Mouse (Mus musculus): ENCODE measurements around the gene Elmo1. TPM values are rescaled to one million over a fixed set of nuclear protein-coding genes. Genes with fewer than 3 reads are reported as not detected.

Elmo1 gene
- total and polyA plus RNA-seq, 2 experiments: 1.2 to 6.7 TPM

- no peaks in the 10 kb centered on the region for H3K36me3 ChIP-seq (ENCODE audit: control insufficient read depth, insufficient read depth, low read length)
Measured at GRCm38 (mm10) chr13:20635646-20636045, 545.2 kb downstream of the Elmo1 start.

More at GRCm38 (mm10) chr13:20635646-20636045, 545.2 kb downstream of the Elmo1 start:
- Histone ChIP-seq H3K27ac (replicated peaks; ENCODE audit: insufficient read depth, low read depth, low read length) (no peak overlapping the region), H3K79me2 (ENCODE audit: control insufficient read depth, insufficient read depth, low read length) (no peaks in the 10 kb centered on the region), H3K4me1 (ENCODE audit: control insufficient read depth, insufficient read depth, low read length) (no peaks in the 10 kb centered on the region), H3K9ac (ENCODE audit: low read depth, low read length) (no peak overlapping the region), H3K27me3 (ENCODE audit: control insufficient read depth, insufficient read depth, low read length) (no peaks in the 10 kb centered on the region), H3K4me3 (ENCODE audit: insufficient read depth, low read depth, low read length) (no peak overlapping the region)
- TF ChIP-seq POLR2A (IDR thresholded peaks at IDR 0.05; ENCODE audit: extremely low read depth, insufficient read depth, low read length) (no peak), CTCF (IDR thresholded peaks at IDR 0.05; ENCODE audit: low read depth, low read length) (no peak)
- DNase-seq (ENCODE audit: extremely low read depth, low read depth, low spot score): no peak
- WGBS: 46% methylated on average over 2 of the region's 2 CpGs

Data from liver, adult 2 months (tissue).